Mouse (Mus musculus): ENCODE measurements around the gene Tmem50a. TPM values are rescaled to one million over a fixed set of nuclear protein-coding genes. Genes with fewer than 3 reads are reported as not detected.

Gene Tmem50a
- polyA plus RNA-seq, 1 experiment, result 156 TPM

GRCm38 (mm10) chr4:134939900-134940299 is 25.1 kb upstream of the Tmem50a start:
- 0 out of 2 replicates have a peak, but pooled peaks cover 4% of the 10 kb centered on the region for H3K4me1 ChIP-seq (ENCODE audit: control insufficient read depth, insufficient read depth, low read length)
- H3K4me3 ChIP-seq (ENCODE audit: insufficient read depth, low read length), result no peak overlapping the region
- H3K27ac ChIP-seq (ENCODE audit: insufficient read depth, low read length), result no peak overlapping the region
- TF ChIP-seq CTCF (IDR thresholded peaks at IDR 0.05; ENCODE audit: borderline replicate concordance, insufficient read depth, low read length), result no peak
- no peak for TF ChIP-seq POLR2A (IDR thresholded peaks at IDR 0.05; ENCODE audit: low read depth, low read length)

- no peak overlapping the region for H3K27ac ChIP-seq (ENCODE audit: insufficient read depth, low read length)
- TF ChIP-seq CTCF (IDR thresholded peaks at IDR 0.05; ENCODE audit: borderline replicate concordance, insufficient read depth, low read length), result no peak
- TF ChIP-seq POLR2A (IDR thresholded peaks at IDR 0.05; ENCODE audit: low read depth, low read length), result no peak
- no peak overlapping the region for H3K4me3 ChIP-seq (ENCODE audit: insufficient read depth, low read length)
- H3K4me1 ChIP-seq (ENCODE audit: control insufficient read depth, insufficient read depth, low read length), result peaks cover 4% of the 10 kb centered on the region; the same call in 1 of the 2 replicates
Observed at GRCm38 (mm10) chr4:134937240-134938176, 22.7 kb upstream of the Tmem50a start.

- Histone ChIP-seq H3K27ac (ENCODE audit: insufficient read depth, low read length) (peak within 1 kb of the TSS; percentile 18; the same call in 1 of the 2 replicates), H3K4me1 (ENCODE audit: control insufficient read depth, insufficient read depth, low read length) (no peaks in the 10 kb centered on the region; the same call in 1 of the 2 replicates), H3K4me3 (ENCODE audit: insufficient read depth, low read length) (peak within 1 kb of the TSS; percentile 75)
- TF ChIP-seq CTCF (IDR thresholded peaks at IDR 0.05; ENCODE audit: borderline replicate concordance, insufficient read depth, low read length) (no peak), POLR2A (IDR thresholded peaks at IDR 0.05; ENCODE audit: low read depth, low read length) (peak; percentile 76)
Observed at GRCm38 (mm10) chr4:134930684-134931481, 16.1 kb upstream of the Tmem50a start, which contains the start of gene Syf2. Gene Syf2 (plus strand): TSS chr4:134930898.

- TF ChIP-seq POLR2A (IDR thresholded peaks at IDR 0.05; ENCODE audit: low read depth, low read length), result no peak
- TF ChIP-seq CTCF (IDR thresholded peaks at IDR 0.05; ENCODE audit: borderline replicate concordance, insufficient read depth, low read length), result no peak
- peaks cover 2% of the 10 kb centered on the region; the same call in 1 of the 2 replicates for H3K4me1 ChIP-seq (ENCODE audit: control insufficient read depth, insufficient read depth, low read length)
- peak overlapping the region; percentile 18; the same call in 1 of the 2 replicates for H3K27ac ChIP-seq (ENCODE audit: insufficient read depth, low read length)
- H3K4me3 ChIP-seq (ENCODE audit: insufficient read depth, low read length), result peak overlapping the region; percentile 45
Observed at GRCm38 (mm10) chr4:134930190-134930589, 15.4 kb upstream of the Tmem50a start.

GRCm38 (mm10) chr4:134929536-134929935 is 14.7 kb upstream of the Tmem50a start:
- Histone ChIP-seq H3K4me3 (ENCODE audit: insufficient read depth, low read length) (no peak overlapping the region), H3K27ac (ENCODE audit: insufficient read depth, low read length) (no peak overlapping the region), H3K4me1 (ENCODE audit: control insufficient read depth, insufficient read depth, low read length) (peaks cover 2% of the 10 kb centered on the region; the same call in 1 of the 2 replicates)
- TF ChIP-seq POLR2A (IDR thresholded peaks at IDR 0.05; ENCODE audit: low read depth, low read length) (0 out of 2 replicates have a peak, but pooled peaks have one; percentile 23), CTCF (IDR thresholded peaks at IDR 0.05; ENCODE audit: borderline replicate concordance, insufficient read depth, low read length) (no peak)

GRCm38 (mm10) chr4:134928464-134928836 is 13.6 kb upstream of the Tmem50a start:
- H3K4me1 ChIP-seq (ENCODE audit: control insufficient read depth, insufficient read depth, low read length), result peaks cover 2% of the 10 kb centered on the region; the same call in 1 of the 2 replicates
- H3K4me3 ChIP-seq (ENCODE audit: insufficient read depth, low read length), result no peak overlapping the region
- TF ChIP-seq CTCF (IDR thresholded peaks at IDR 0.05; ENCODE audit: borderline replicate concordance, insufficient read depth, low read length), result no peak
- no peak; the same call in 1 of the 2 replicates for TF ChIP-seq POLR2A (IDR thresholded peaks at IDR 0.05; ENCODE audit: low read depth, low read length)
- H3K27ac ChIP-seq (ENCODE audit: insufficient read depth, low read length), result no peak overlapping the region

GRCm38 (mm10) chr4:134927815-134928463 is 13.1 kb upstream of the Tmem50a start:
- peaks cover 2% of the 10 kb centered on the region; the same call in 1 of the 2 replicates for H3K4me1 ChIP-seq (ENCODE audit: control insufficient read depth, insufficient read depth, low read length)
- TF ChIP-seq POLR2A (IDR thresholded peaks at IDR 0.05; ENCODE audit: low read depth, low read length) (no peak; the same call in none of the 2 replicates), CTCF (IDR thresholded peaks at IDR 0.05; ENCODE audit: borderline replicate concordance, insufficient read depth, low read length) (no peak)
- no peak overlapping the region for H3K4me3 ChIP-seq (ENCODE audit: insufficient read depth, low read length)
- H3K27ac ChIP-seq (ENCODE audit: insufficient read depth, low read length), result no peak overlapping the region

- Histone ChIP-seq H3K4me3 (ENCODE audit: insufficient read depth, low read length) (peak overlapping the region; percentile 81), H3K4me1 (ENCODE audit: control insufficient read depth, insufficient read depth, low read length) (peaks cover 5% of the 10 kb centered on the region; the same call in 1 of the 2 replicates), H3K27ac (ENCODE audit: insufficient read depth, low read length) (no peak overlapping the region)
- no peak for TF ChIP-seq POLR2A (IDR thresholded peaks at IDR 0.05; ENCODE audit: low read depth, low read length)
- TF ChIP-seq CTCF (IDR thresholded peaks at IDR 0.05; ENCODE audit: borderline replicate concordance, insufficient read depth, low read length), result no peak
Observed at GRCm38 (mm10) chr4:134925206-134925605, 10.4 kb upstream of the Tmem50a start.
